Mouse (Mus musculus): ENCODE data around the gene Cyct.

Gene Cyct

DNA sequence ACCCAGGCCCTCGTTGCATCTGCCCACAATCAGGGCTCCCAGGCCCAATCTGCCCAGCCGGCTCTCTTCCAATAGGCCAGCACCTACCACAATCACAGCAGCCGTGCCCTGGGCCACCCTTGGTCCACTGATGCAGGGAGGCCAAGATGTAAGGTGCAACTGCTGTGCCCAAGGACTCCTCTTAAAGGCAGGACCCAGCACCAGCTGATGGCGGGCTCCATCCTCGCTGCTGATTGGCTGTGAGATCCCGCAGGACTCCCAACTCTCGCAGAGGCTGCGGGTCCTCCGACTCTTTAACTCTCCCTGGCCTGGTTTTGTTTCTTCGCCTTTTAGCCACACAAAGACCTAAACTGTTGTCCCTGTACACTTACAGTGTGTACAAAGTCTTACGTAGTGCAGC is at the start of gene Cyct:
TSS of gene Cyct (minus strand) at position 225 of the 400 bp plus-strand sequence.
- DNase-seq (ENCODE audit: low spot score): no peak

GRCm38 (mm10) chr2:76409986-76410385 is 49.7 kb upstream of the Cyct start:
- no peak for DNase-seq (ENCODE audit: low spot score)

- DNase-seq (ENCODE audit: low spot score): no peak
Observed at GRCm38 (mm10) chr2:76409526-76409925, 49.3 kb upstream of the Cyct start.

DNA sequence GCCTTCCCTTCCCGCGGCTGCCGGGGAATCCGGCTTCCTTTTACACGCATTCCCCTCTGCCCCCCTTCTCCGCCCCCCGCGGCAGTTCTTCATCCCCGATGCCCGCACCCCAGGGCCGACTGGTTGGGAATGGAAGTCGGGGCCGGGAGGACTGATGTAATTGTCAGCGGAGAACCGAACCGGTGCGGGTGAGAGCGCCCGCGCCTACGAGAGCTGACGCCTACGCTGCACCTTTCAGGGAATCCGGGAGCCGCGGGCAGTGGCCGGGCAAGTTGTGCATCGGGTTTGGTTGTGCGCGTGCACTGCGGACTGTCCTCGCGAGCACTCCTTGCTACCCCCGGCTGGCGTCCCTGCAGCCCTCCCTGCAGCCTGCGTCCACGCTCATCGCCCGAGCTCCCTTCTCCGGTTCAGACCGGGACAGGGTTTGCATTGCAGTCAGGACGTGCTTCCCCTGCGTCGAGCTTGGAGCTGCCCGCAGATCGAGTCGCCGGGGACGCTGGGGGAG is 46.7 kb upstream of the Cyct start:
- DNase-seq (ENCODE audit: low spot score): peak; percentile 57

DNA sequence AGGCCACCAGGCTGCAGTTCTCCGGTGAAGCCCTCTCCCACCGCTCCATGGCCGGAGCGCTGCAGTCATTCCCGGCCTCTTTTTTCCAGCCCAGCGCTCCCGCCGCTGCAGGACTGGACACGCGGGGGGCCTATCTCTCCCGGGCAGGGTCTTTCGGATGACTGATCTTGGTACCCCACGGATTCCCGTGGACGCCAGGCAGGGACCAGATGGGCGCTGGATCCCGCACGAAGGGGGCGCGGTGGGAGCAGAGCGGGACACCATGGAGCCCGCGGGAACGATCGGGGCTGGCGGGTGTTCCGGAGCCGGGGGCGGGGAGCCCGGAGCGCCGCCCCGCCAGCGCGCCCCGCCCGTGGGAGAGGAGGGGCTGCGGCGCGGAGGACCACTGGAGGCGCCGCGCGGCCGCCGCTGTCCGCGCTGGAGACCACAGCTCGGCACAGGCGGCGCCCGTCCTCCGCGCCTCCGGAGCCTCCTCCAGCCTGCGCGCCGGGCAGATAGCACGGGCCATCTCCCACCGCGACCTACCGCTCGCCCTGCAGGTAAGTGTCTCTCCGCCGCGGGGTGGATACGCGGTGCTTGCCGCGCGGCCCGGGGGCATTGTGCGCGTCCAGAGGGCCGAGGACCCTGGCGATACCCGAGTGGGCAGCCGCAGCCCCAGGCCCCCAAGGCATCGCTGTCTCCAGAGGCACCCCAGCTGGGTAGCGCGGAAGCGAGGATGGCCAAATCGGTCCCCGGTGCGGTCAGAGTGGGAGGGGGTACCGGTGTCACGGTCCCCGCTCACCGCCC is 46.1 kb upstream of the Cyct start, which contains the start of gene Osbpl6:
TSS of gene Osbpl6 (plus strand) at position 358 of the 786 bp plus-strand sequence.
- DNase-seq (ENCODE audit: low spot score): peak; percentile 61

DNA sequence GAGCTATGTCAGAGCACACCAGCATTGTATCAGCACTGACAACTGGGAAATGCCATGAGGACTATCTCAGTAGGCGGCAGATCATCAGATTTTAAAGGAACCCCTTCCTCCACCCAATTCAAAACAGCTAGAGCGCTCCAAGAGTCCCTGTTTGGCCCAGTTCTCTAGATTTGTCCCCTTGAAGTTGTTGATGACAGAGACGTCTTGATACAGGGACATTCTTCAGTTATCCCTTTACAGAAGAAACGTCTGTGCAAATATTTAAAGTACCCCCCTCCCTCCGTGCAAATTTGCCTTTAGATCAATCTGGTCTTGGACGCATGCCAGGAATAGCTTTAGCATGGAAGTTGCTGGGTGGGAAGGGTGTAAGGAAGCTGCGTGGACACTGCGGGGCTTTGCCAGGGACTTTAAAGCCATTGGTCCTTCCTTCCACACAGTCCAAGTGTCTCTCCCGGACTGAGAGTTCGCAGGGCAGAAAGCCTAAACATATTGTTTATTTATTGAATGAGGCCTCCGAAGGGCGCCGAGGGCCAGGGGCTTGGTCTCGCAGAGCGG is 45.4 kb upstream of the Cyct start:
- peak; percentile 22 for DNase-seq (ENCODE audit: low spot score)

- DNase-seq (ENCODE audit: low spot score): no peak
Observed at GRCm38 (mm10) chr2:76400178-76400577, 39.9 kb upstream of the Cyct start.

- DNase-seq (ENCODE audit: low spot score): no peak
Observed at GRCm38 (mm10) chr2:76386531-76386930, 26.3 kb upstream of the Cyct start.

DNA sequence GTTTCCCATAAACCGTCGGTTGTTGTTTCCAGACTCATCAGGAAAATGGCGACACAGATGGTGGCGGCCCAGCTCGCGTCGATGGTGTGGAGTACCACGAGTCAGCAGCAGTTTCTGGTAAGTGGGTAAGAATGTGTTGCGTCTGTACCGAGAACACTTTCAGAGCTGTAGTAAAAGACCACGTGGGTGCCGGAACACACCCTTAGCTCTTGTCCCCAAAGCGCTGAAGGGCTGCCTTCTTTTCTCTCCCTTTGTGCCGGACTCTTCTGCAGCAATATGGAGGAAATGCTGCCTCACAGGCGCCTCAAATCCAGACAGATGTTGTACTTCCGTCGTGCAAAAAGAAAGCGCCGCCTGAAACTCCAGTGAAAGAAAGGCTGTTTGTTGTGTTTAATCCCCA is 18.4 kb upstream of the Cyct start:
- DNase-seq (ENCODE audit: low spot score): no peak

GRCm38 (mm10) chr2:76374544-76375206 is 14.4 kb upstream of the Cyct start:
- no peak for DNase-seq (ENCODE audit: low spot score)

GRCm38 (mm10) chr2:76372244-76372643 is 12.0 kb upstream of the Cyct start:
- DNase-seq (ENCODE audit: low spot score): no peak

DNA sequence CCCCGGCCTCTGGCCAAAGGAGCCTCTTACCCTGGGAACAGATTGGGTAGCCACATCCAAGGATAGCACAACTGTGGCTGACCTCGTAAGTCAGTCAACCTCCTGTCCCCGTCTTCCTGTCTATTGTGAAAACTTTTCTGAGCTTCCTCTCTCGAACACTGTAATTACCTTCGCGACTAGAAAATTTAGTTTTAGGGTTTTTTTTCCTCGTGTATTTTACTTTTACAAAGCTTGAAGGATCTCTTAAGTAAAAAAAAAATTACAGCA is 10.3 kb upstream of the Cyct start:
- no peak for DNase-seq (ENCODE audit: low spot score)

GRCm38 (mm10) chr2:76369821-76370655 is 9.8 kb upstream of the Cyct start, which contains the start of gene Rbm45:
TSS of gene Rbm45 (plus strand) at chr2:76369984.
- DNase-seq (ENCODE audit: low spot score): peak; percentile 86

- no peak for DNase-seq (ENCODE audit: low spot score)
Observed at GRCm38 (mm10) chr2:76368861-76369660, 8.8 kb upstream of the Cyct start.

DNA sequence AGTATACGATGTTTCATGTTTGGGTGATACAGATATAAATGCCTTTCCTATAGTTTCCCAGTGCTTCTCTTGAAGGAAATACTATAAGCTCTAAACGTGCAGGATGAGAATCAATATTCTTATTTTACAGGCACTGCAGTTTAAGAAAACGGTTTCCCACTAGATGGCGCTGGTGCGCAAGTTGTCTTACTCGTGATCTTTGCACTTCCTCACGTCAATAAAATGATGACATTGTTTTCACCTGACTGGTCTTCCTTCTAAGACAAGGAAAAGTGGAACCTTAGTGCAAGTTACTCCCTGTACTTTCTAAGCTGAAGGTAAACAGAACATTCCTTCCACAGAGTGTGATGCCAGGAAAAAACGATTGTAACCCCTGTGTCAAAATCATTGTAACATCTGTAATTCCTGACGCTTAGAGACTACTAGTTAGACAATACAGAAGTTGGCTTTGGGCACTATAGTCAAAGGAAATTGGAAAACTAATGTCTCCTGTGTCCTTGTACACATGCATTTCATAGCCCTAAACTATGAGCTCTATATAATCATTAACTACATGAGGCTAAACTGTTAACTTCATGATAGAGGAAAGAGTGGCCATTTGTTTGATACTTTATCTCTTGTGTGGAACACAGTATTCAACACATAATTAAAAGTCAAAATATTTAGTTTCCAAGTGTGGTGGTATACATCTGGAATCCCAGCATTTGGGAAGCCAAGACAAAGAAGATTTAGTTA is 7.1 kb upstream of the Cyct start:
- peak; percentile 85 for DNase-seq (ENCODE audit: low spot score)

DNA sequence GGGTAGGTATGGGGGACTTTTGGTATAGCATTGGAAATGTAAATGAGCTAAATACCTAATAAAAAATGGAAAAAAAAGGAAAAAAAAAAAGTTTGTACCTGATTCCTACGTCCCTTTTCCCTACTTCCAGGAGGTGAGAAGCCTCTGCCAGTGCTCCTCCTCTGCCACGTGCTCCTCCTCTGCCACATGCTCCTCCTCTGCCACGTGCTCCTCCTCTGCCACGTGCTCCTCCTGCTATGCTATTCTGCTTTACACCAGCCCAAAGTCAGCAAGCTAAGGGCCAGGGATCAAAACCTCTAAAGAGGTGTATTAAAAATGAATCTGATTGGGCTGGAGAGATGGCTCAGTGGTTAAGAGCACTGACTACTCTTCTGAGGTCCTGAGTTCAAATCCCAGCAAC is 5.6 kb upstream of the Cyct start:
- no peak for DNase-seq (ENCODE audit: low spot score)

DNA sequence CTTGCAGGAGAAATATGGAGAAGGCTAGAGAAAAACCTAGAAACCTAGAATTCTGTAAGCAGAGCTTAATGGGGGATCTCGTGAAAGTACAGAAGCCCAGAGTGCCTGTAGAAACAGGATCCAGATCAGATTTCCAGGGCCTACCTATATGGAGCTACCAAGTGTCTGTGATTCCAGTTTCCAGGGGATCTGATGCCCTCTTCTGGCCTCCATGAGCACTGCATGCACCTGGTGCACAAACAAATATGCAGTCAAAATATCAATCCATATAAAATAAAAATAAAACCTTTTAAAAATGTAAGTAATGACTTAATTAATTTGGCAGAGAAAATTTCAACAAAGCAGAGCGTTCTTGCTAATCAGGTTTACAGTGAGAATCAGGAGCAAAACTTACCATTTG is 1.9 kb upstream of the Cyct start:
- DNase-seq (ENCODE audit: low spot score): no peak

GRCm38 (mm10) chr2:76347839-76348238 is 12.4 kb downstream of the Cyct start:
- no peak for DNase-seq (ENCODE audit: low spot score)

GRCm38 (mm10) chr2:76342146-76342545 is 18.1 kb downstream of the Cyct start:
- DNase-seq (ENCODE audit: low spot score): no peak

- no peak for DNase-seq (ENCODE audit: low spot score)
Observed at GRCm38 (mm10) chr2:76338215-76339156, 21.8 kb downstream of the Cyct start, which contains the start of gene Pde11a. TSS of gene Pde11a (minus strand) at chr2:76338774.

Measured in layer of hippocampus, adult 11-12 months (tissue).